Mouse (Mus musculus) liver, adult 2 months (tissue): ENCODE results near the gene Cd209e.

Source experiments
- CTCF ChIP-seq: fragments of 200-500 bp; IDR thresholded peaks from 2 replicates; pipeline ENCODE4 v1.5.1; 2011; ENCODE audit warnings: low read depth, low read length, control low read depth
- POLR2A ChIP-seq: fragments of 200-500 bp; IDR thresholded peaks from 2 replicates; pipeline ENCODE4 v1.6.1; 2011; ENCODE audit warnings: low read length, control low read depth; ENCODE audit not compliant: insufficient read depth; ENCODE audit errors: extremely low read depth

GRCm38 (mm10) chr8:3876121-3876520 is 22.0 kb upstream of the Cd209e start:
- TF ChIP-seq CTCF (no peak), POLR2A (no peak)
